Mouse (Mus musculus): ENCODE results near the gene Gmeb2.

DNA sequence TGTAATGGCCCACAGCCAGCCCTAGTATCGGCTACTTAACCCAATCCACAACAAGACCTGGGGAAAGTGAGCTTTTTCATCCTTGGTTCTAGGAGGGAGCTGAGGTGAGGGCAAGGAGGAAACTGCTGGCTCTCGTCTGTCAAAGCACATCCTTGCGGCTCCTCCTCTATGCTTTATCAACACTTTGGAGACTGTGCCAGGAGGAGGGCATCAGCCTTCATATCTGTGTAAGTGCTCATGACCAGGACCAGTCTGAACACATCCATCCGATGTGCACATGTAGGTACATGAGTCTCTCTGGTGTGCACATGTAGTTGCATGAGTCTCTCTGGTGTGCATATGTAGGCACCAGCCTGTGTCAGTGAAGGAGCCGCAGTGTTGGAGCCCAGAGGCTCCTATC, 82.2 kb downstream of the Gmeb2 start:
- no peak for TF ChIP-seq CTCF (IDR thresholded peaks at IDR 0.05; ENCODE audit: low read depth)
- no peak for TF ChIP-seq EP300 (IDR thresholded peaks at IDR 0.05; ENCODE audit: low read depth)

Data from liver, postnatal 0 days (tissue).